Mouse (Mus musculus): Measurements from ENCODE around the gene Elmod2. TPM values are rescaled to one million over a fixed set of nuclear protein-coding genes. Genes with fewer than 3 reads are reported as not detected.
A peak's percentile ranks its signal among the peaks of the same experiment; 100 is the strongest.
"Not testable (repeated sequence)": the region's sequence is repeated elsewhere in the genome, so short reads cannot be mapped to it uniquely, and the experiment has no call there.

Gene Elmod2
- polyA plus RNA-seq, 1 experiment from 2014 or later: 13.5 TPM

- DNase-seq (ENCODE audit: low spot score): no peak
- WGBS: 13% methylated on average over 7 of the region's 7 CpGs
- H3K27ac ChIP-seq (ENCODE audit: low read depth): no peak overlapping the region
- 0 out of 2 replicates have a peak overlapping the region, but pooled peaks have one; percentile 0 for H3K9ac ChIP-seq (ENCODE audit: low read length)
- peak overlapping the region; percentile 67 for H3K4me3 ChIP-seq (ENCODE audit: low read depth, low read length)
- peak overlapping the region; percentile 77 for H3K4me2 ChIP-seq (ENCODE audit: low read length)
- no peaks in the 10 kb centered on the region for H3K27me3 ChIP-seq (replicated peaks; ENCODE audit: control insufficient read depth, insufficient read depth, low read length)
- ATAC-seq (replicated peaks; ENCODE audit: low FRiP score, low TSS enrichment, low read depth): no peak; the same call in 1 of the 2 replicates
- no peaks in the 10 kb centered on the region for H3K9me3 ChIP-seq (ENCODE audit: control insufficient read depth, low read length)
- H3K36me3 ChIP-seq (ENCODE audit: control insufficient read depth, insufficient read depth, low read length): peaks cover 14% of the 10 kb centered on the region
- 0 out of 2 replicates have a peak, but pooled peaks cover 3% of the 10 kb centered on the region for H3K4me1 ChIP-seq (replicated peaks; ENCODE audit: control insufficient read depth, insufficient read depth, low read length)
Observed at GRCm38 (mm10) chr8:83332864-83333263, 578 bp upstream of the Elmod2 start.

GRCm38 (mm10) chr8:83331567-83331898 is 753 bp downstream of the Elmod2 start:
- peak overlapping the region; percentile 67 for H3K4me3 ChIP-seq (ENCODE audit: low read depth, low read length)
- H3K9ac ChIP-seq (ENCODE audit: low read length): peak overlapping the region; percentile 70
- 10% methylated on average over 7 of the region's 7 CpGs for WGBS

GRCm38 (mm10) chr8:83327889-83328288 is 4.4 kb downstream of the Elmod2 start:
- no peak overlapping the region for H3K27ac ChIP-seq (ENCODE audit: low read depth)
- DNase-seq (ENCODE audit: low spot score): no peak
- 0 out of 2 replicates have a peak, but pooled peaks cover 1% of the 10 kb centered on the region for H3K4me1 ChIP-seq (replicated peaks; ENCODE audit: control insufficient read depth, insufficient read depth, low read length)

More at GRCm38 (mm10) chr8:83331567-83331898, 753 bp downstream of the Elmod2 start:
- H3K4me1 ChIP-seq (replicated peaks; ENCODE audit: control insufficient read depth, insufficient read depth, low read length): 0 out of 2 replicates have a peak, but pooled peaks cover 3% of the 10 kb centered on the region
- no peak overlapping the region for H3K27ac ChIP-seq (ENCODE audit: low read depth)
- DNase-seq (ENCODE audit: low spot score): peak; percentile 69
- H3K36me3 ChIP-seq (ENCODE audit: control insufficient read depth, insufficient read depth, low read length): peaks cover 14% of the 10 kb centered on the region
- H3K4me2 ChIP-seq (ENCODE audit: low read length): peak overlapping the region; percentile 77
- no peak for ATAC-seq (replicated peaks; ENCODE audit: low FRiP score, low TSS enrichment, low read depth)
- no peaks in the 10 kb centered on the region for H3K9me3 ChIP-seq (ENCODE audit: control insufficient read depth, low read length)
- H3K27me3 ChIP-seq (replicated peaks; ENCODE audit: control insufficient read depth, insufficient read depth, low read length): no peaks in the 10 kb centered on the region

GRCm38 (mm10) chr8:83323056-83323455 is 9.2 kb downstream of the Elmod2 start:
- DNase-seq (ENCODE audit: low spot score) (no peak), ATAC-seq (replicated peaks; ENCODE audit: low FRiP score, low TSS enrichment, low read depth) (no peak)
- no peaks in the 10 kb centered on the region for H3K4me1 ChIP-seq (replicated peaks; ENCODE audit: control insufficient read depth, insufficient read depth, low read length)
- H3K4me3 ChIP-seq (ENCODE audit: low read depth, low read length): no peak overlapping the region
- H3K27ac ChIP-seq (ENCODE audit: low read depth): no peak overlapping the region
- H3K9ac ChIP-seq (ENCODE audit: low read length): no peak overlapping the region
- 77% methylated on average over 2 of the region's 2 CpGs for WGBS
- H3K36me3 ChIP-seq (ENCODE audit: control insufficient read depth, insufficient read depth, low read length): peaks cover 44% of the 10 kb centered on the region
- no peaks in the 10 kb centered on the region for H3K27me3 ChIP-seq (replicated peaks; ENCODE audit: control insufficient read depth, insufficient read depth, low read length)
- H3K9me3 ChIP-seq (ENCODE audit: control insufficient read depth, low read length): no peaks in the 10 kb centered on the region
- no peak overlapping the region for H3K4me2 ChIP-seq (ENCODE audit: low read length)

More at GRCm38 (mm10) chr8:83327889-83328288, 4.4 kb downstream of the Elmod2 start:
- H3K36me3 ChIP-seq (ENCODE audit: control insufficient read depth, insufficient read depth, low read length): peaks cover 24% of the 10 kb centered on the region
- no peak overlapping the region for H3K9ac ChIP-seq (ENCODE audit: low read length)
- 91% methylated on average over 5 of the region's 5 CpGs for WGBS
- no peaks in the 10 kb centered on the region for H3K27me3 ChIP-seq (replicated peaks; ENCODE audit: control insufficient read depth, insufficient read depth, low read length)
- H3K9me3 ChIP-seq (ENCODE audit: control insufficient read depth, low read length): no peaks in the 10 kb centered on the region
- no peak for ATAC-seq (replicated peaks; ENCODE audit: low FRiP score, low TSS enrichment, low read depth)
- no peak overlapping the region for H3K4me3 ChIP-seq (ENCODE audit: low read depth, low read length)
- no peak overlapping the region for H3K4me2 ChIP-seq (ENCODE audit: low read length)

GRCm38 (mm10) chr8:83322374-83322773 is 9.9 kb downstream of the Elmod2 start:
- no peak for DNase-seq (ENCODE audit: low spot score)
- Histone ChIP-seq H3K9ac (ENCODE audit: low read length) (no peak overlapping the region), H3K9me3 (ENCODE audit: control insufficient read depth, low read length) (no peaks in the 10 kb centered on the region), H3K4me2 (ENCODE audit: low read length) (no peak overlapping the region), H3K27me3 (replicated peaks; ENCODE audit: control insufficient read depth, insufficient read depth, low read length) (no peaks in the 10 kb centered on the region), H3K27ac (ENCODE audit: low read depth) (no peak overlapping the region), H3K4me3 (ENCODE audit: low read depth, low read length) (no peak overlapping the region), H3K36me3 (ENCODE audit: control insufficient read depth, insufficient read depth, low read length) (peaks cover 47% of the 10 kb centered on the region), H3K4me1 (replicated peaks; ENCODE audit: control insufficient read depth, insufficient read depth, low read length) (no peaks in the 10 kb centered on the region)
- 96% methylated on average over 6 of the region's 6 CpGs for WGBS
- ATAC-seq (replicated peaks; ENCODE audit: low FRiP score, low TSS enrichment, low read depth): no peak

GRCm38 (mm10) chr8:83320543-83320942 is 11.7 kb downstream of the Elmod2 start:
- WGBS: 76% methylated on average over 3 of the region's 3 CpGs
- DNase-seq (ENCODE audit: low spot score) (no peak), ATAC-seq (replicated peaks; ENCODE audit: low FRiP score, low TSS enrichment, low read depth) (no peak)

GRCm38 (mm10) chr8:83315691-83316090 is 16.6 kb downstream of the Elmod2 start:
- H3K27me3 ChIP-seq (replicated peaks; ENCODE audit: control insufficient read depth, insufficient read depth, low read length): no peaks in the 10 kb centered on the region
- no peak overlapping the region for H3K4me3 ChIP-seq (ENCODE audit: low read depth, low read length)
- H3K9ac ChIP-seq (ENCODE audit: low read length): no peak overlapping the region
- no peaks in the 10 kb centered on the region for H3K4me1 ChIP-seq (replicated peaks; ENCODE audit: control insufficient read depth, insufficient read depth, low read length)
- no peaks in the 10 kb centered on the region for H3K9me3 ChIP-seq (ENCODE audit: control insufficient read depth, low read length)
- ATAC-seq (replicated peaks; ENCODE audit: low FRiP score, low TSS enrichment, low read depth): no peak
- H3K36me3 ChIP-seq (ENCODE audit: control insufficient read depth, insufficient read depth, low read length): peaks cover 39% of the 10 kb centered on the region
- WGBS: 86% methylated on average over 2 of the region's 2 CpGs
- no peak overlapping the region for H3K27ac ChIP-seq (ENCODE audit: low read depth)
- H3K4me2 ChIP-seq (ENCODE audit: low read length): no peak overlapping the region
- DNase-seq (ENCODE audit: low spot score): no peak

More at GRCm38 (mm10) chr8:83320543-83320942, 11.7 kb downstream of the Elmod2 start:
- no peak overlapping the region for H3K27ac ChIP-seq (ENCODE audit: low read depth)
- H3K9me3 ChIP-seq (ENCODE audit: control insufficient read depth, low read length): no peaks in the 10 kb centered on the region
- no peak overlapping the region for H3K4me2 ChIP-seq (ENCODE audit: low read length)
- H3K27me3 ChIP-seq (replicated peaks; ENCODE audit: control insufficient read depth, insufficient read depth, low read length): no peaks in the 10 kb centered on the region
- H3K4me1 ChIP-seq (replicated peaks; ENCODE audit: control insufficient read depth, insufficient read depth, low read length): no peaks in the 10 kb centered on the region
- no peak overlapping the region for H3K4me3 ChIP-seq (ENCODE audit: low read depth, low read length)
- peaks cover 59% of the 10 kb centered on the region for H3K36me3 ChIP-seq (ENCODE audit: control insufficient read depth, insufficient read depth, low read length)
- H3K9ac ChIP-seq (ENCODE audit: low read length): no peak overlapping the region

- H3K27ac ChIP-seq (ENCODE audit: low read depth); H3K9ac ChIP-seq (ENCODE audit: low read length); H3K4me2 ChIP-seq (ENCODE audit: low read length); H3K9me3 ChIP-seq (ENCODE audit: control insufficient read depth, low read length); H3K27me3 ChIP-seq (replicated peaks; ENCODE audit: control insufficient read depth, insufficient read depth, low read length); ATAC-seq (replicated peaks; ENCODE audit: low FRiP score, low TSS enrichment, low read depth); H3K4me3 ChIP-seq (ENCODE audit: low read depth, low read length); H3K4me1 ChIP-seq (replicated peaks; ENCODE audit: control insufficient read depth, insufficient read depth, low read length); DNase-seq (ENCODE audit: low spot score): not testable (repeated sequence)
- H3K36me3 ChIP-seq (ENCODE audit: control insufficient read depth, insufficient read depth, low read length): peaks cover 38% of the 10 kb centered on the region
- 82% methylated on average over 4 of the region's 4 CpGs for WGBS
Observed at GRCm38 (mm10) chr8:83315084-83315483, 17.2 kb downstream of the Elmod2 start.

GRCm38 (mm10) chr8:83309836-83310235 is 22.4 kb downstream of the Elmod2 start:
- 90% methylated on average over 6 of the region's 6 CpGs for WGBS

More at GRCm38 (mm10) chr8:83309836-83310235, 22.4 kb downstream of the Elmod2 start:
- no peak overlapping the region for H3K27ac ChIP-seq (ENCODE audit: low read depth)
- ATAC-seq (replicated peaks; ENCODE audit: low FRiP score, low TSS enrichment, low read depth) (no peak), DNase-seq (ENCODE audit: low spot score) (no peak)
- H3K4me1 ChIP-seq (replicated peaks; ENCODE audit: control insufficient read depth, insufficient read depth, low read length): no peaks in the 10 kb centered on the region
- H3K4me3 ChIP-seq (ENCODE audit: low read depth, low read length): no peak overlapping the region
- H3K4me2 ChIP-seq (ENCODE audit: low read length): no peak overlapping the region
- no peaks in the 10 kb centered on the region for H3K9me3 ChIP-seq (ENCODE audit: control insufficient read depth, low read length)
- no peak overlapping the region for H3K9ac ChIP-seq (ENCODE audit: low read length)
- no peaks in the 10 kb centered on the region; the same call in 1 of the 2 replicates for H3K36me3 ChIP-seq (ENCODE audit: control insufficient read depth, insufficient read depth, low read length)
- H3K27me3 ChIP-seq (replicated peaks; ENCODE audit: control insufficient read depth, insufficient read depth, low read length): no peaks in the 10 kb centered on the region

Data from intestine, embryonic 14.5 days (tissue).